Mouse (Mus musculus) erythroblast, embryonic 14.5 days (primary cell): ENCODE data around the gene 6030445D17Rik.

Experiments used
- GATA1 ChIP-seq: IDR thresholded peaks from 2 replicates; pipeline ENCODE4 v1.6.1; 2012; ENCODE audit warnings: low read length, inconsistent platforms, mixed read lengths
- TAL1 ChIP-seq: IDR thresholded peaks from 3 replicates; pipeline ENCODE4 v1.6.1; 2012; ENCODE audit warnings: low read length, inconsistent platforms, mixed read lengths

- TF ChIP-seq TAL1 (no peak), GATA1 (no peak)
These were observed 43.6 kb downstream of the 6030445D17Rik start for GRCm38 (mm10) chr4:136505426-136506215.
